Mouse (Mus musculus) spleen, adult 2 months (tissue): ENCODE measurements around the gene Atg4a-ps. TPM values are rescaled to one million over a fixed set of nuclear protein-coding genes. Genes with fewer than 3 reads are reported as not detected.

Experiments used
- DNase-seq, 2 experiments: peaks; one replicate each; pipeline versions ENCODE4 v3.0.0 to v3.0.0-alpha.2; 2012 to 2021; ENCODE audit warnings: low spot score in 2 of 2, low read depth in 1 of 2
- H3K27ac ChIP-seq: fragments of 200-500 bp; 2 replicates; pipeline ENCODE4 v1.5.1; 2012; ENCODE audit warnings: low read length, inconsistent platforms; ENCODE audit not compliant: insufficient read depth
- H3K27me3 ChIP-seq: fragments of 200-500 bp; 2 replicates; pipeline ENCODE4 v1.6.1; 2012; ENCODE audit warnings: mild to moderate bottlenecking, moderate library complexity, low read length, inconsistent platforms; ENCODE audit not compliant: control insufficient read depth, insufficient read depth
- H3K36me3 ChIP-seq: fragments of 200-500 bp; 2 replicates; pipeline ENCODE4 v1.6.1; 2012; ENCODE audit warnings: mild to moderate bottlenecking, low read length, inconsistent platforms; ENCODE audit not compliant: control insufficient read depth, insufficient read depth
- H3K4me1 ChIP-seq: fragments of 200-500 bp; 2 replicates; pipeline ENCODE4 v1.6.1; 2011; ENCODE audit warnings: inconsistent platforms; ENCODE audit not compliant: control insufficient read depth, insufficient read depth, insufficient read length
- H3K4me3 ChIP-seq: fragments of 200-500 bp; 2 replicates; pipeline ENCODE4 v1.5.1; 2011; ENCODE audit warnings: mild to moderate bottlenecking, inconsistent platforms; ENCODE audit not compliant: insufficient read depth, insufficient read length; ENCODE audit errors: extremely low read depth
- CTCF ChIP-seq: fragments of 200-500 bp; IDR thresholded peaks from 2 replicates; pipeline ENCODE4 v1.5.1; 2011; ENCODE audit warnings: mild to moderate bottlenecking, inconsistent platforms; ENCODE audit not compliant: insufficient read depth, insufficient read length, insufficient replicate concordance; ENCODE audit errors: extremely low read depth
- POLR2A ChIP-seq: fragments of 200-500 bp; IDR thresholded peaks from 2 replicates; pipeline ENCODE4 v1.6.1; 2011; ENCODE audit warnings: low read depth, low read length, inconsistent platforms
- whole genome bisulfite sequencing: fragments of 180-500 bp; shearing (Covaris S2); methylation state at CpG from one replicate; pipeline ENCODE4 v1.1.7; 2018; 5-methylcytosine and 5-hydroxymethylcytosine counted together
- polyA plus RNA-seq: library from polyadenylated mRNA; depleted of rRNA; stranded (reverse); fragments of >200 nt; gene quantifications from 2 replicates; pipeline ENCODE4 v1.2.3, GENCODE M21; 2012

Gene Atg4a-ps
- polyA plus RNA-seq, 1 experiment, result not detected

DNA sequence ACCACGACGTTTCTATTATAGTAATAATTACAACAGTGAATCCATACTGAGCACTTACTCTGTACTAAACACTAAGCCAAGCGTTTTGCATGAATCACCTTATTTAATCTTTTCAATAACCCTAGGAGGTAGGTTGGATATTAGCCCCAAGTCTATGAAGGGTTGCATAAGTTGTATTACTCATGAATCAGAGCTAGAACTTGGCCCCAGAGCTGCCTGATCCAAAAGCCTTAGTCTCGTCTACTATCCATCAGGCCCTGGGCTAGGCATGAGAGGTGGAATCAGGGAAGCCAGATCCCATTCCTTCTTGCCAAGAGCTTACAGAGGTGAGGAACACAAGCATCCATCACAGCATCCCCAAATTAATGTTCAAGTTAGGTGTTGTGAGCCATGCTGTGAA is 30.2 kb downstream of the Atg4a-ps start:
- no peak overlapping the region for H3K4me3 ChIP-seq
- H3K27me3 ChIP-seq, result no peaks in the 10 kb centered on the region
- no peak for TF ChIP-seq CTCF
- TF ChIP-seq POLR2A, result no peak
- 91% methylated on average over 4 of the region's 4 CpGs for WGBS
- H3K27ac ChIP-seq, result no peak overlapping the region
- DNase-seq, result no peak
- H3K36me3 ChIP-seq, result no peaks in the 10 kb centered on the region
- H3K4me1 ChIP-seq, result no peaks in the 10 kb centered on the region

DNA sequence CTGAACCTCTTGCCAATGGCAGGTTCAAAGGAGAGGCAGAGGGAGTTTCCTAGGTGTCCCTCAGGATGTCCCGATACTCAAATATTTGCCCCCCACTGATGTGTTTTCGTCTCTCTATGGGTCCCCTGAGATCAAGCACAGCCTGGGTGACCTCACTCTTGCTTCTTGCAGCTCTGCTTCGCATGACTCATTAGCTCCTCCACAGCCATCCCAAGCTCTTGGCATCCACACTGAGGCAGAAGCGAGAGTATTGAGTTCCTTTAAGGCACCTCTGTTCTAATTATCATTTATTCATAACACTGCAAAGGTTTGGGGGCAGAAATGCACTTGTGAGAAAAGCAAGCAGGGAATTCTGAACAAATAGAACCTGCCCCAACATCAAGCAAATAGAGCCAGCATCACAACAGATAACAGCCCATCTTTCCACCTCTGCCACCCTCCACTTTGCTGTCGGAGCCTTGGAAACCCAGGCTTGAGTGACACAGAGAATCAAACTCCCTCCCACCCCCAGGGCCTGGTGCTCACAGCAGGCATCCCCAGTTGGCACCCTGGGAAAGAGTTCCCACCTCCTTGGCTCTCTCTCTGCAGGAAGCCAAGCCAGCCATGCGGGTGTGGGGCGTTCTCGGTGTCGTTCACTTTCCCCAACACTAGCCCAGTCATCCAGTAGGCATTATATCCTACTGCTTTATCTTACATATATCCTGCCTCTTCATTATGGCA is 33.1 kb downstream of the Atg4a-ps start:
- Histone ChIP-seq H3K4me1 (no peaks in the 10 kb centered on the region), H3K4me3 (no peak overlapping the region), H3K36me3 (no peaks in the 10 kb centered on the region), H3K27ac (no peak overlapping the region), H3K27me3 (no peaks in the 10 kb centered on the region)
- no peak for DNase-seq
- 77% methylated on average over 9 of the region's 9 CpGs for WGBS
- no peak for TF ChIP-seq CTCF
- no peak for TF ChIP-seq POLR2A

- DNase-seq, result no peak
- no peak overlapping the region for H3K4me3 ChIP-seq
- H3K36me3 ChIP-seq, result no peaks in the 10 kb centered on the region
- 90% methylated on average over 5 of the region's 5 CpGs for WGBS
- H3K4me1 ChIP-seq, result no peaks in the 10 kb centered on the region
- no peak for TF ChIP-seq CTCF
- no peak for TF ChIP-seq POLR2A
- H3K27me3 ChIP-seq, result no peaks in the 10 kb centered on the region
- H3K27ac ChIP-seq, result no peak overlapping the region
Measured at GRCm38 (mm10) chr3:103610231-103610630, 35.6 kb downstream of the Atg4a-ps start.

DNA sequence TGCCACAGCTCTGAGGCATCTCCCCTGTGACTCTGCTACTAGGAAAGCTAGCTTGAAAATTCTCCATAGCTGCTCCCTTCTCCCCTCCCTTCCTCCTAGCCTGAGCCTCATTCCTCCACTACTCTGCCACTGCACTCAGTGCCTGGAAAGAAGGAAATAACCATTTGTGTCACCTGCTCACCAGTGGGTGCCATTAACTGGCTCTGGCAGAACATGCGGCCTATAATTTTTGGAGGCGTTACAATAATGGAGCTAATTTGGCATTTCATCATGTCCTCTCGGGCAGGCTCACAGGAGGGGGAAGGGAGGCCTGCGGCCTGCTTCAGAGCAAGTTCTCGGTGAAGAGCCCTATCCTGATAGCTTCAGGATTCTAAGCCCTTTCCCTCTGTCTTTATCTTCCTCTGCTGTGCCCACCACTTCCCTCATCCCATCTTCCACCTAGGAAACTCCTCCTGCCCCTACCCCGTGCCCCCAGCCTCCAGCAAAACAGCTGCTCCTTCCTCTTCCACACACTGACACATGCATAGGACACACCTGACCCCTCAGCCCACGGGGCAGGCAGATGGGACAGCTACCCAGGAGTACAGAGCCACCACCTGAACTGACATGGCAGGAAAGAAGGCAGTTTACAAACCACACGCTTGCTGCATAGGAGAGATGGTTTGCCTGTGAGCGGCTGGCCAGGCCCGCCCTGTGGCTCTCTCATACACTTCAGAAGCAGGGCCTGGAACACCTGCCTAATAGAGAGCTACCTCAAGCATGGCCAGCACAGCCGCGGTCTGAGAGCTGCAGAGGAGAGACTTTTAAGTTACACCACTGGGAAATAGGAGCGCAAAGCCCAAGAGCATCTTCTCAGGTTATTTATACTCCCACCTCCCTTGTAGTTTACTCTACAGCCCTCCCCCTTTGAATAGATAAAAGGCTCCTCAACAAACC is 38.9 kb downstream of the Atg4a-ps start:
- H3K4me1 ChIP-seq, result no peaks in the 10 kb centered on the region
- no peaks in the 10 kb centered on the region for H3K36me3 ChIP-seq
- H3K27me3 ChIP-seq, result no peaks in the 10 kb centered on the region
- H3K4me3 ChIP-seq, result no peak overlapping the region
- no peak for TF ChIP-seq POLR2A
- TF ChIP-seq CTCF, result no peak
- H3K27ac ChIP-seq, result no peak overlapping the region
- DNase-seq, result no peak
- WGBS, result 81% methylated on average over 13 of the region's 13 CpGs

- 84% methylated on average over 6 of the region's 6 CpGs for WGBS
- H3K4me3 ChIP-seq, result no peak overlapping the region
- no peaks in the 10 kb centered on the region for H3K36me3 ChIP-seq
- DNase-seq, result no peak
- TF ChIP-seq POLR2A (no peak), CTCF (no peak)
- H3K27me3 ChIP-seq, result no peaks in the 10 kb centered on the region
- no peak overlapping the region for H3K27ac ChIP-seq
- H3K4me1 ChIP-seq, result no peaks in the 10 kb centered on the region
Measured at GRCm38 (mm10) chr3:103606045-103606597, 39.7 kb downstream of the Atg4a-ps start.

- 90% methylated on average over 1 of the region's 1 CpGs for WGBS
- no peak overlapping the region for H3K4me3 ChIP-seq
- H3K27ac ChIP-seq, result no peak overlapping the region
- TF ChIP-seq POLR2A (no peak), CTCF (no peak)
- no peak for DNase-seq
- H3K4me1 ChIP-seq, result no peaks in the 10 kb centered on the region
- no peaks in the 10 kb centered on the region for H3K36me3 ChIP-seq
- H3K27me3 ChIP-seq, result no peaks in the 10 kb centered on the region
Measured at GRCm38 (mm10) chr3:103601561-103601960, 44.3 kb downstream of the Atg4a-ps start.

DNA sequence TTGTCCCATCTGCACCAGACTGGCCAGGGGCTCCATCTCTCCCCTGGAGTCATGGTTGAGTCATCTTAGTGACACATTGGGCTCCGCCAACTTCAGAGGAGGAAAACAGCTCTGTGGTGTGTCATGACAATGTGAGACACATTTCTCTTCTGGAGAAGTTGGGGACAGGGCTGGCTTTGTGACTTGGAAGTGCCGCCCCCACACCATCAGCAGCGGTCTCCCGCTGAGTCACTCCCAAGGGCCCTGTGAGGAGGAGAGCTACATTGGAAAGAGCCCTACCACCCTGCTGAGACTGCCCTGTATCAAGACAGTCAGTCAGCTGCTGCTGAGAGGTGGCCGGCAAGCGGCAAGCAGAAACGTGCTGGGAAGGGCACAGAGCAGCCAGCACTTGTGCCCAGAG is 44.9 kb downstream of the Atg4a-ps start:
- no peak overlapping the region for H3K27ac ChIP-seq
- TF ChIP-seq POLR2A (no peak), CTCF (no peak)
- no peak overlapping the region for H3K4me3 ChIP-seq
- WGBS, result 65% methylated on average over 7 of the region's 7 CpGs
- H3K4me1 ChIP-seq, result no peaks in the 10 kb centered on the region
- no peaks in the 10 kb centered on the region for H3K27me3 ChIP-seq
- DNase-seq, result no peak
- no peaks in the 10 kb centered on the region for H3K36me3 ChIP-seq
